Mouse (Mus musculus) heart, postnatal 0 days (tissue): ENCODE data around the gene Ctdspl.

Experiments used
- CTCF ChIP-seq: IDR thresholded peaks from 2 replicates; pipeline ENCODE4 v1.5.1; 2016; ENCODE audit warnings: antibody characterized with exemption, control low read depth, low read depth
- EP300 ChIP-seq: IDR thresholded peaks from 2 replicates; pipeline ENCODE4 v1.6.1; 2016; ENCODE audit warnings: antibody characterized with exemption, low read depth

- TF ChIP-seq CTCF (no peak), EP300 (no peak)
Observed at GRCm38 (mm10) chr9:119088148-119088801, 162.0 kb downstream of the Ctdspl start.
